Mouse (Mus musculus) testis, adult 2 months (tissue): ENCODE data around the gene Eefsec.

ENCODE experiments used
- CTCF ChIP-seq: fragments of 200-500 bp; IDR thresholded peaks from 2 replicates; pipeline ENCODE4 v1.5.1; 2012; ENCODE audit warnings: low read depth, mild to moderate bottlenecking, inconsistent platforms, low read length, moderate library complexity; ENCODE audit not compliant: control insufficient read depth, insufficient read depth, insufficient replicate concordance
- POLR2A ChIP-seq: fragments of 200-500 bp; IDR thresholded peaks from 2 replicates; pipeline ENCODE4 v1.6.1; 2012; ENCODE audit warnings: low read depth, mild to moderate bottlenecking, inconsistent platforms, low read length, moderate library complexity; ENCODE audit not compliant: control insufficient read depth

DNA sequence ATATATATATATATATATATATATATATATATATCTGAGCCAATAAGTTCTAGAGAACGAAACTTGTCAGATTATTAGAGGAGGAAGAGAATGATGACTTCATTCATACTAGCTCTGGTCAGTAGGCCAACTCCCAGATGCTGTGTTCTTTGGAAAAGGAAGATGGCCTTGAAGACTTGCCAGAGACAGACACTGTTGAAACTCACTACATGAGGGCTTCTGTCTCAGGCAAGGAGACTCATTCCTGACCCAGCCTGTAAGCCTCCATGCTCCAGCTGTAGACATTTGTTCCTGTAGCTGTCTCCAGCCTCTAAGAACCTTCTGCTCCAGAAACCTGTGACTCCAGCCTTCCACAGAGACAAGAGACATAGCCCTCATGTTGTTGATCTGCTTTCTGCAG lies 85.2 kb downstream of the Eefsec start:
- TF ChIP-seq CTCF (no peak), POLR2A (no peak)
